Mouse (Mus musculus) gastrocnemius, postnatal 36 days (tissue): ENCODE results near the gene Tecpr1. TPM values are rescaled to one million over a fixed set of nuclear protein-coding genes. Genes with fewer than 3 reads are reported as not detected.

Experiments
- DNase-seq, 2 experiments: peaks; one replicate each; pipeline ENCODE4 v3.0.0; 2022
- intact Hi-C: fragments of 180-260 bp; cut with DNase I; formaldehyde crosslinking; loops from one replicate; pipeline ENCODE4 v1.15.1; 2025
- total RNA-seq, 2 experiments: library from RNA; stranded (reverse); gene quantifications; 2 replicates each; pipeline ENCODE4 v1.2.3; 2021

The Tecpr1 gene
- total RNA-seq, 2 experiments from 2014 or later, result 14.0 to 14.2 TPM

GRCm38 (mm10) chr5:144222811-144223502 lies 458 bp downstream of the Tecpr1 start:
- intact Hi-C loops, result loop anchor here (5.0 kb wide), 1 partner anchor 34 kb away; no protein-coding TSS in a partner anchor
- no peak for DNase-seq

DNA sequence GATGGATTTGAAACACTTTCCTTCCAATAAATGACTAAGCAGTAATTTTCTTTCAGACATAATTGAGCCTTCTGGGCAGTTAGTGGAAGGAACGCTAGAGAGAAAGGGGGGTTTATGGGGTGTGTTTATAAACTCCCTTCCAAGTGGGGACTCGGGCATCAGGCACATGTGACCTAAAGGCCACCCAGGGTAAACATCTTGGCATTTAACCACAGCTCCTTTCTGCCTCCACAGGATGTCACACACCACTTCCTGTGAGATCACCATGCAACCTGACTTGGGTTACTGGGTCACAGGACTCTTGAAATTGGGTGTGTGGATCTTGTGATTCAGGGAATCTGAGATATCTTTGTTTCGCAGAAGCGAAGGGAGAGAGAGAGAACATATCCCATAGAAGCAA lies 2.1 kb downstream of the Tecpr1 start:
- no peak for DNase-seq
- intact Hi-C loops, result loop anchor here (5.0 kb wide), 1 partner anchor 36 kb away; no protein-coding TSS in a partner anchor

GRCm38 (mm10) chr5:144219936-144220335 lies 3.5 kb downstream of the Tecpr1 start:
- intact Hi-C loops, result loop anchor here (5.0 kb wide), 1 partner anchor 37 kb away; no protein-coding TSS in a partner anchor
- no peak for DNase-seq

DNA sequence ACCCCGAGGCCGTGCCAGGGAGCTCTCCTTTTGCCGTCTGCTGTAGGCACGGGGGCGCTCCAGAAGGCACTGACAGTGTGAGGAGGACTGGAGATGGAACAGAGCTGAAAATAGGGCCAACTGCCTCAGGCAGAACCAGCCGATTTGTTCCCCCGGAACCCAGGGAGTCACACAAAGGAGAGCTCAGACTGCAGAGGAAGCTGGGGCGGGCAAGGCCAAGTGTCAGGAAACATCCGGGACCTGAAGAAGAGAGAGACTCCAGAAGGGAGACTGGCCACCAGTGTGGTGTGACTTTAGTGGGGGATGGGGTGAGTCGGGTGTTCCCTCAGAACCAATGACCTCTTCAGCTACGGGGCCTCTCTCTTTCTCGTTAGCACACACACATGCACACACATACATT lies 4.1 kb downstream of the Tecpr1 start:
- intact Hi-C loops, result no loop called here
- DNase-seq, result no peak

DNA sequence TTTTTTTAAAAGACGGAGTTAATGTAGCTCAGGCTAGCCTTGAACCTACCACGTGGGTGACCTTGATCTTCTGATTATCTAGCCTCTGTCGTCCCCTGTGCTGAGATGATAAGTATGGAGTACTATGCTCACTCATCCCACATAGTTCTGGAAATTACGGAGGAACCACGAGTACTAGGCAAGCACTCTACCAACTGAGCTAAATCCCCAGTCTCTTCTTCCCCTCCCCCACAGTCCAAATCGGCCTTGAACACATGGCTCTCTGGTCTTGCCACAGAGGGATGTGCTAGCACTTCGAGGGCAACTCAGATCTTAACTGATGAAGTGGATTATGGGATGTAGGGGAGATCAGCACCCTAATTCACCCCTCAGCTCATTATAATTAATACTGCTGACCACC lies 5.4 kb downstream of the Tecpr1 start:
- intact Hi-C loops, result no loop called here
- no peak for DNase-seq

GRCm38 (mm10) chr5:144215992-144216391 lies 7.4 kb downstream of the Tecpr1 start:
- intact Hi-C loops, result no loop called here
- no peak for DNase-seq

DNA sequence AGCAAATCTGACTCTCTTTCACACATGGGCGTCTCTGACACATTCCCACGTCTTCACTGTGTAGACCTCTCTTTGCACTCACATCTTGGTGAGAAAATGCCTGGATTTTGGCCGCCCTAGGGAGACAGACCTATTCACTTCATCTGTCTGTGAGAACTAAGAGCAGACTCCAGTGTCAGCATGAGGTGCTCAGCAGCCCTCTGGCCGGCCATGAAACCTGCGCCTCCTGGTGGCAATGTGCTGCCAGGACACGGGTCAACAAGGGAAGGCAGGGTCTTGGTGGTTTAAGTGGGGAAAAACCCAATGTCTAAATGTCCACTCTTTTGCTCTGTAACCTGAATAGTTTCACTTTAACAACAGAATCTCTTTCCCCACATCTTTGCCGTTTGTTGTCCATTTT lies 9.0 kb downstream of the Tecpr1 start:
- no peak for DNase-seq
- intact Hi-C loops, result loop anchor here (5.0 kb wide), 1 partner anchor 172 kb away; no protein-coding TSS in a partner anchor

- intact Hi-C loops, result no loop called here
- DNase-seq, result no peak
Observed at GRCm38 (mm10) chr5:144207478-144207877, 15.9 kb downstream of the Tecpr1 start.

- DNase-seq, result no peak
- intact Hi-C loops, result no loop called here
Observed at GRCm38 (mm10) chr5:144206069-144206468, 17.3 kb downstream of the Tecpr1 start.

DNA sequence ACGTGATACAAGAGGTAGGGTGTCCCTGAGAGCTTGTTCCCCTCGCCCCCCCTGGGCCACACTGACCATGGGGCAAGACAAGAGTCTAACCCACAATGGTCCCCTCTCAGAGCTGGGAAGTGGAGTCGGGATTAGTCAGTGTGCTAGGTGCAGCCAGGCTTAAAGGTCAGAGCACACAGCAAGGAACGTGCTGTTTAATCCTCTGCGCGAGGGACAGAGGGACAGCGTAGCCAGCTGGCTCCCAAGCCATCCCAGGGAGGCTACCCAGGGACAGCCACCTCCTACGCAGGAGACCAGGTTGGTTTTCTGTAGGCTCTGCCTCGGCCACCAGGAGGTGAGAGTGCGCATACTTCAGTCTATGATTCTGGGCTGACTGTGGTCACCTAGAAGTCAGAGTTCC lies 18.5 kb downstream of the Tecpr1 start:
- DNase-seq, result no peak
- intact Hi-C loops, result no loop called here

GRCm38 (mm10) chr5:144204303-144204702 lies 19.1 kb downstream of the Tecpr1 start:
- DNase-seq, result no peak
- intact Hi-C loops, result no loop called here

- intact Hi-C loops, result no loop called here
- peak; percentile 37 to 49 for DNase-seq
Observed at GRCm38 (mm10) chr5:144203398-144203959, 19.9 kb downstream of the Tecpr1 start.

DNA sequence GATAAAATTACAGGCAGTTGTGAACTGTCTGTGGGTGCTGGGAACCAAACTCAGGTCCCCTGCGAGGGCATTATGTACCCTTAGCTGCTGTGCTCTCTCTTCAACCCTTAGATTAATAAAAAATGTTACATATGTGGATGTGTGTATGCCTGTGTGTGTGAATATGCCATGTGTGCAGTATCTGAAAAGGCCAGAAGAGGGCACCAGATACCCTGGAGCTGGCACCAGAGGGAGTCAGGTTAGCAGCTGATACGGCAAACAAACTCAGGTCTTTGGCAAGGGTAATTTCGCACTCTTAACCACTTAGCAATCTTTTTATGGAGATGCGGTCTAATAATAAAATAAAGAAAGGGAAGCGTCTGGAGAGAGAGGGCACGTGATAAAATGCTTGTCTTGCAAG lies 21.0 kb downstream of the Tecpr1 start:
- intact Hi-C loops, result no loop called here
- no peak for DNase-seq

DNA sequence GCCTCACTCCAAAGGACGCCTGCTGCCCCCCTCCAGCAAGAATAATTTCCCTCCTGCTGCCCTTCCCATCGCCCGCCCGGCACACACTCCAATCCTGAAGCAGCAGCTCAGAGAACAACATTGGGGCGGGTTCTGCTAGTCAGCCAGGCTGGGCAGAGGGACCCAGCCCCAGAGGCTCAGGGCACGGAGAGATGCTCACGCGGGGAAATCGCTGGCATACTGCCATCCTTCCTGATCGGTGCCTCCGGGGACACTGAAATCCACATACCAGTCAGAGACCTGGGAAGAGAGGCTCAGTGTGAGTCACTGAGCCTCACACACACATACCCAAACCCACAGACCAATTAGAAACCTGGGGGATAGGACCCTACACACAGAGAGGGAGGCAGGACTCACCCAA lies 22.8 kb downstream of the Tecpr1 start:
- DNase-seq, result no peak
- intact Hi-C loops, result no loop called here

GRCm38 (mm10) chr5:144195567-144195966 lies 27.8 kb downstream of the Tecpr1 start:
- intact Hi-C loops, result no loop called here
- no peak for DNase-seq

DNA sequence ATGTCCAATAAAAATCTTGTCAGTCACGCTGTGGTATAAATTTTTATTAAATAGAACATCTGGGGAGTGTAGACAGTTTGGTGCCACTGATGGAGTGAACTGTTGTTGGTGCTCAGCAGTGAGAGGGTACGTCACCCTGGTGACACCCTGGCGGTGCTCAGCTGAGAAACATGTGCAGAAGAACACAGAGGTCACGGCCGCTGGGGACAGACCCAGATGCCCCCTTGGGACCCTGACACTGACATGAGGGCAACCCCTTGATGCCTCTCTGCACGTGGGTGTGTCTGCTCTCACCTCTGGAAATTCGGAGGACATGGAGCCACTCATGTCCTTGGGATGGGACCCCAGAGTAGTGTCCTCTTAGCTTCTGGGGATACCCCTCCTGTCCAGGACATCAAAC lies 29.0 kb downstream of the Tecpr1 start:
- intact Hi-C loops, result no loop called here
- no peak for DNase-seq

DNA sequence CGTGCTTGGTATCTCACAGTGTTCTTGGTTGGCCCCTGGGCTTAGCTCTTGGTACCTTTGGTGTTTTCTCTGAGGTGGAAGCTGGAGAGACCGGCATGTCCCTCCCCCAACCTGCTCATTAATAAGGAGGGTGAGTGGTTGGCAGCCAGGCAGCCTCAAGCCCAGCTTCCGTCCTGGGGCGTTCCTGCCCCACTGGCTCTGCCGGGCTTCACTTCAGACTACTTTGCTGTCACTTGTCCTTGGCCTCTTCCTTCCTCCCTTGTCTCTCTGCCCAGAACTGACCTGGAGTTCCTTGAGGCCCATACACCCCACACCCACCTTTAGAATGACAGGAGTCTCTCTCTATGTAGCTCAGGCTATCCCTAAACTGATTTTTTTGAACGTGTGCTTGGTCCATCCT lies 30.7 kb downstream of the Tecpr1 start:
- no peak for DNase-seq
- intact Hi-C loops, result no loop called here

- no peak for DNase-seq
- intact Hi-C loops, result no loop called here
Observed at GRCm38 (mm10) chr5:144191026-144191425, 32.4 kb downstream of the Tecpr1 start.

GRCm38 (mm10) chr5:144189950-144190583 lies 33.3 kb downstream of the Tecpr1 start, which contains the start of gene Bhlha15:
Gene Bhlha15, plus strand, starts transcription at chr5:144190286.
- DNase-seq, result no peak
- intact Hi-C loops, result no loop called here

DNA sequence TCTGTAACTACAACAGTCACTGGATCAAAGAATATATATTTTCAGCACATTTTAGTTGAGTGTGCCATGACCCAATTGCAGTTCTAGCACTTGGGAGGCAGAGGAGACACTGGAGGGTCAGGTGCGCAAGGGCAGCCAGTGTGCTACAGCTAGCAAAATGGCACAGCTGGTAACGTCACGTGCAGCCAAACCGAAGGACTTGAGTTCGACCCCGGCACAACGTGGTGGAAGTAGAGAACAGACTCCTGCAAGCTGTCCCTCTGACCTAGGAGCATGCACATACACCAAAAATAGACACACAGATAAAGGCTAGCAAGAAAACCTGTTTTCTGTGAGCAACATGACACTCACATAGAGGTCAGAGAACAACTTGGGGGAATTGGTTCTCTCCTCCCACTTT lies 34.1 kb downstream of the Tecpr1 start:
- intact Hi-C loops, result no loop called here
- DNase-seq, result no peak

DNA sequence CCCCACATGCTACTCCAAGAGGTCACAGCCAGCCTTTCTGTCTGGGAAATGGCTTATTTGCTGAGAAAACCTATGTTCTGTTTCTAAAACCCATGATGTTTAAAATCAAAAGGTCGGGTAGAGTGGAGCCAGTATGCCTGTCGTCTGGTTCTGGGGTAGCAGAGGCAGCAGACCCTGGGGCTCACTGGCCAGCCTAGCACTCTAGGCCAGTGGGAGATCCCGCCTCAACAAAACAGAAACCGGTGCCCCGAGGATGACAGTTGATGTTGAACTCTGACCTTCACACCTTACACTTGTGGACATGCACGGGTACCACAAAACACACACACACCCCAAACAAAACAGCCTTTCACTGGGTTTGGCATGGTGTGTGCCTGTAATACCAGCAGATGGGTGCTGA lies 35.0 kb downstream of the Tecpr1 start:
- no peak for DNase-seq
- intact Hi-C loops, result no loop called here
